Mouse (Mus musculus): ENCODE results near the gene Rps12-ps3. TPM values are rescaled to one million over a fixed set of nuclear protein-coding genes. Genes with fewer than 3 reads are reported as not detected.

The Rps12-ps3 gene
- polyA plus RNA-seq (2012; rRNA removed), result 4,176 and 4,457 TPM in 2 replicates

GRCm38 (mm10) chr19:59321990-59322389 lies at the start of gene Rps12-ps3:
Gene Rps12-ps3, plus strand, starts transcription at chr19:59322290.
- no peak for DNase-seq (ENCODE audit: low read depth in 1 of 2, low spot score in 2 of 2)
- TF ChIP-seq CTCF (IDR thresholded peaks at IDR 0.05; ENCODE audit: extremely low read depth, insufficient read depth, insufficient read length, insufficient replicate concordance), result no peak
- no peak for TF ChIP-seq POLR2A (IDR thresholded peaks at IDR 0.05; ENCODE audit: low read depth, low read length)
- Histone ChIP-seq H3K4me1 (ENCODE audit: control insufficient read depth, insufficient read depth, insufficient read length) (no peaks in the 10 kb centered on the region), H3K27me3 (ENCODE audit: control insufficient read depth, insufficient read depth, low read length) (no peaks in the 10 kb centered on the region), H3K27ac (ENCODE audit: insufficient read depth, low read length) (no peak within 1 kb of the TSS), H3K4me3 (ENCODE audit: extremely low read depth, insufficient read depth, insufficient read length) (no peak within 1 kb of the TSS), H3K36me3 (ENCODE audit: control insufficient read depth, insufficient read depth, low read length) (peaks cover 3% of the 10 kb centered on the region; the same call in 1 of the 2 replicates)
- 97% methylated on average over 10 of the region's 14 CpGs for WGBS

GRCm38 (mm10) chr19:59273190-59273589 lies 48.9 kb upstream of the Rps12-ps3 start:
- Histone ChIP-seq H3K4me1 (ENCODE audit: control insufficient read depth, insufficient read depth, insufficient read length) (no peaks in the 10 kb centered on the region), H3K36me3 (ENCODE audit: control insufficient read depth, insufficient read depth, low read length) (no peaks in the 10 kb centered on the region), H3K27me3 (ENCODE audit: control insufficient read depth, insufficient read depth, low read length) (no peaks in the 10 kb centered on the region), H3K27ac (ENCODE audit: insufficient read depth, low read length) (no peak overlapping the region), H3K4me3 (ENCODE audit: extremely low read depth, insufficient read depth, insufficient read length) (no peak overlapping the region)
- DNase-seq (ENCODE audit: low read depth in 1 of 2, low spot score in 2 of 2), result no peak
- WGBS, result 94% methylated on average over 7 of the region's 7 CpGs
- TF ChIP-seq CTCF (IDR thresholded peaks at IDR 0.05; ENCODE audit: extremely low read depth, insufficient read depth, insufficient read length, insufficient replicate concordance) (no peak), POLR2A (IDR thresholded peaks at IDR 0.05; ENCODE audit: low read depth, low read length) (no peak)

- DNase-seq (ENCODE audit: low read depth in 1 of 2, low spot score in 2 of 2), result no peak
- Histone ChIP-seq H3K4me3 (ENCODE audit: extremely low read depth, insufficient read depth, insufficient read length) (no peak overlapping the region), H3K27ac (ENCODE audit: insufficient read depth, low read length) (no peak overlapping the region), H3K4me1 (ENCODE audit: control insufficient read depth, insufficient read depth, insufficient read length) (no peaks in the 10 kb centered on the region), H3K36me3 (ENCODE audit: control insufficient read depth, insufficient read depth, low read length) (no peaks in the 10 kb centered on the region), H3K27me3 (ENCODE audit: control insufficient read depth, insufficient read depth, low read length) (no peaks in the 10 kb centered on the region)
- TF ChIP-seq POLR2A (IDR thresholded peaks at IDR 0.05; ENCODE audit: low read depth, low read length) (no peak), CTCF (IDR thresholded peaks at IDR 0.05; ENCODE audit: extremely low read depth, insufficient read depth, insufficient read length, insufficient replicate concordance) (no peak)
- WGBS, result 91% methylated on average over 7 of the region's 7 CpGs
Measured at GRCm38 (mm10) chr19:59276354-59276753, 45.7 kb upstream of the Rps12-ps3 start.

- Histone ChIP-seq H3K27ac (ENCODE audit: insufficient read depth, low read length) (no peak overlapping the region), H3K36me3 (ENCODE audit: control insufficient read depth, insufficient read depth, low read length) (no peaks in the 10 kb centered on the region), H3K27me3 (ENCODE audit: control insufficient read depth, insufficient read depth, low read length) (no peaks in the 10 kb centered on the region), H3K4me1 (ENCODE audit: control insufficient read depth, insufficient read depth, insufficient read length) (no peaks in the 10 kb centered on the region), H3K4me3 (ENCODE audit: extremely low read depth, insufficient read depth, insufficient read length) (no peak overlapping the region)
- DNase-seq (ENCODE audit: low read depth in 1 of 2, low spot score in 2 of 2), result no peak
- no peak for TF ChIP-seq POLR2A (IDR thresholded peaks at IDR 0.05; ENCODE audit: low read depth, low read length)
Measured at GRCm38 (mm10) chr19:59280841-59281240, 41.2 kb upstream of the Rps12-ps3 start.

DNA sequence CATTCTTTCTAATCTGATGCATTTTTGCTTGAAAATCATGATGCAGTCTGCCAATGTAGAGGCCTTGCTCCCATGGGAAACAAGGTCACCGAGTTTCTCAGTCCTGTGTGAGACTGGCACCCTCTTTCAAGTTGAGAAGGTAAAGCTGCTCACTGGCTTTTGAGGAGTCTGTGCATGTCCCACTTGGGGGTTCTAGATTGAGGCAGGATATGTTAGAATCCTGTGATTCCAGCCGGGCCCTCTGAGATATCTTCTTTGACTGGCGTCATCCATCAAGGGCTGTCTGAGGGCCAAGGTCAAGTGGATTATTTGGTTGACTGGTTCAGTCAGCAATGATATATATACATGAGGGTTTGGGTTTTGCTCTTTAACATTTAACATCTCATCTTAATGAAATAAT lies 40.1 kb upstream of the Rps12-ps3 start:
- no peak overlapping the region for H3K27ac ChIP-seq (ENCODE audit: insufficient read depth, low read length)
- TF ChIP-seq CTCF (IDR thresholded peaks at IDR 0.05; ENCODE audit: extremely low read depth, insufficient read depth, insufficient read length, insufficient replicate concordance), result no peak
- TF ChIP-seq POLR2A (IDR thresholded peaks at IDR 0.05; ENCODE audit: low read depth, low read length), result no peak
- H3K27me3 ChIP-seq (ENCODE audit: control insufficient read depth, insufficient read depth, low read length), result no peaks in the 10 kb centered on the region
- no peaks in the 10 kb centered on the region for H3K4me1 ChIP-seq (ENCODE audit: control insufficient read depth, insufficient read depth, insufficient read length)
- no peaks in the 10 kb centered on the region for H3K36me3 ChIP-seq (ENCODE audit: control insufficient read depth, insufficient read depth, low read length)
- no peak overlapping the region for H3K4me3 ChIP-seq (ENCODE audit: extremely low read depth, insufficient read depth, insufficient read length)
- 87% methylated on average over 3 of the region's 3 CpGs for WGBS
- no peak for DNase-seq (ENCODE audit: low read depth in 1 of 2, low spot score in 2 of 2)

- Histone ChIP-seq H3K4me3 (ENCODE audit: extremely low read depth, insufficient read depth, insufficient read length) (no peak overlapping the region), H3K27ac (ENCODE audit: insufficient read depth, low read length) (no peak overlapping the region), H3K4me1 (ENCODE audit: control insufficient read depth, insufficient read depth, insufficient read length) (no peaks in the 10 kb centered on the region), H3K36me3 (ENCODE audit: control insufficient read depth, insufficient read depth, low read length) (no peaks in the 10 kb centered on the region), H3K27me3 (ENCODE audit: control insufficient read depth, insufficient read depth, low read length) (no peaks in the 10 kb centered on the region)
- DNase-seq (ENCODE audit: low read depth in 1 of 2, low spot score in 2 of 2), result no peak
- TF ChIP-seq CTCF (IDR thresholded peaks at IDR 0.05; ENCODE audit: extremely low read depth, insufficient read depth, insufficient read length, insufficient replicate concordance), result no peak
Measured at GRCm38 (mm10) chr19:59289042-59289441, 33.0 kb upstream of the Rps12-ps3 start.

GRCm38 (mm10) chr19:59289811-59290210 lies 32.3 kb upstream of the Rps12-ps3 start:
- Histone ChIP-seq H3K27ac (ENCODE audit: insufficient read depth, low read length) (no peak overlapping the region), H3K36me3 (ENCODE audit: control insufficient read depth, insufficient read depth, low read length) (no peaks in the 10 kb centered on the region), H3K27me3 (ENCODE audit: control insufficient read depth, insufficient read depth, low read length) (no peaks in the 10 kb centered on the region), H3K4me3 (ENCODE audit: extremely low read depth, insufficient read depth, insufficient read length) (no peak overlapping the region), H3K4me1 (ENCODE audit: control insufficient read depth, insufficient read depth, insufficient read length) (no peaks in the 10 kb centered on the region)
- TF ChIP-seq POLR2A (IDR thresholded peaks at IDR 0.05; ENCODE audit: low read depth, low read length) (no peak), CTCF (IDR thresholded peaks at IDR 0.05; ENCODE audit: extremely low read depth, insufficient read depth, insufficient read length, insufficient replicate concordance) (no peak)
- 91% methylated on average over 6 of the region's 6 CpGs for WGBS
- DNase-seq (ENCODE audit: low read depth in 1 of 2, low spot score in 2 of 2), result no peak

All from spleen, adult 2 months (tissue).